Mouse (Mus musculus): ENCODE measurements at regions not wholly inside any gene's neighbourhood (a gene's known extent, or its start where the extent isn't known, plus 50 kb on each side); places are given as distances from the start of the nearest gene placed in this dataset.

GRCm38 (mm10) chr13:57232906-57233305 is 337.1 kb upstream of the Trpc7 start:
- TF ChIP-seq CTCF (IDR thresholded peaks at IDR 0.05; ENCODE audit: low read depth) (no peak), EP300 (IDR thresholded peaks at IDR 0.05; ENCODE audit: low read depth) (no peak)
